Mouse (Mus musculus): ENCODE measurements around the gene B4galt5.

- no peak for TF ChIP-seq CTCF (IDR thresholded peaks at IDR 0.05; ENCODE audit: low read depth)
- TF ChIP-seq EP300 (IDR thresholded peaks at IDR 0.05; ENCODE audit: low read depth) = no peak
These were observed 5.7 kb upstream of the B4galt5 start for GRCm38 (mm10) chr2:167354611-167355165.

Data from liver, postnatal 0 days (tissue).